Mouse (Mus musculus): Measurements from ENCODE around the gene Dync1i2.

Dync1i2 gene

GRCm38 (mm10) chr2:71269332-71269731 lies 57.8 kb downstream of the Dync1i2 start:
- DNase-seq (ENCODE audit: low spot score in 2 of 2), result no peak

- no peak for DNase-seq (ENCODE audit: low spot score in 2 of 2)
Measured at GRCm38 (mm10) chr2:71270085-71270484, 58.6 kb downstream of the Dync1i2 start.

- DNase-seq (ENCODE audit: low spot score in 2 of 2), result no peak
Measured at GRCm38 (mm10) chr2:71273955-71274679, 62.6 kb downstream of the Dync1i2 start.

- DNase-seq (ENCODE audit: low spot score in 2 of 2), result no peak
Measured at GRCm38 (mm10) chr2:71275734-71276133, 64.2 kb downstream of the Dync1i2 start.

GRCm38 (mm10) chr2:71278791-71279775 lies 67.6 kb downstream of the Dync1i2 start:
- DNase-seq (ENCODE audit: low spot score in 2 of 2), result peak in 1 of 2 experiments; percentile 27

GRCm38 (mm10) chr2:71281981-71282380 lies 70.5 kb downstream of the Dync1i2 start:
- no peak for DNase-seq (ENCODE audit: low spot score in 2 of 2)

- DNase-seq (ENCODE audit: low spot score in 2 of 2), result no peak
Measured at GRCm38 (mm10) chr2:71290107-71290775, 78.7 kb downstream of the Dync1i2 start.

- DNase-seq (ENCODE audit: low spot score in 2 of 2), result no peak
Measured at GRCm38 (mm10) chr2:71291566-71291965, 80.1 kb downstream of the Dync1i2 start.

- DNase-seq (ENCODE audit: low spot score in 2 of 2), result no peak
Measured at GRCm38 (mm10) chr2:71293983-71294382, 82.5 kb downstream of the Dync1i2 start.

GRCm38 (mm10) chr2:71294489-71294888 lies 83.0 kb downstream of the Dync1i2 start:
- no peak for DNase-seq (ENCODE audit: low spot score in 2 of 2)

- DNase-seq (ENCODE audit: low spot score in 2 of 2), result no peak
Measured at GRCm38 (mm10) chr2:71295844-71296243, 84.3 kb downstream of the Dync1i2 start.

- DNase-seq (ENCODE audit: low spot score in 2 of 2), result no peak
Measured at GRCm38 (mm10) chr2:71297501-71297900, 86.0 kb downstream of the Dync1i2 start.

- no peak for DNase-seq (ENCODE audit: low spot score in 2 of 2)
Measured at GRCm38 (mm10) chr2:71298729-71299128, 87.2 kb downstream of the Dync1i2 start.

GRCm38 (mm10) chr2:71302156-71302663 lies 90.7 kb downstream of the Dync1i2 start:
- no peak for DNase-seq (ENCODE audit: low spot score in 2 of 2)

GRCm38 (mm10) chr2:71303221-71303620 lies 91.7 kb downstream of the Dync1i2 start:
- DNase-seq (ENCODE audit: low spot score in 2 of 2), result no peak

GRCm38 (mm10) chr2:71304821-71305220 lies 93.3 kb downstream of the Dync1i2 start:
- DNase-seq (ENCODE audit: low spot score in 2 of 2), result no peak

- no peak for DNase-seq (ENCODE audit: low spot score in 2 of 2)
Measured at GRCm38 (mm10) chr2:71306357-71306756, 94.9 kb downstream of the Dync1i2 start.

- DNase-seq (ENCODE audit: low spot score in 2 of 2), result no peak
Measured at GRCm38 (mm10) chr2:71309726-71310125, 98.2 kb downstream of the Dync1i2 start.

GRCm38 (mm10) chr2:71312067-71312466 lies 100.6 kb downstream of the Dync1i2 start:
- no peak for DNase-seq (ENCODE audit: low spot score in 2 of 2)

All from frontal cortex, postnatal 14 days (tissue).